Mouse (Mus musculus): ENCODE results near the gene Ciz1. TPM values are rescaled to one million over a fixed set of nuclear protein-coding genes. Genes with fewer than 3 reads are reported as not detected.

Gene Ciz1
- total RNA-seq, 2 experiments from 2014 or later = 29.3 to 30.0 TPM

- no peak for DNase-seq
- intact Hi-C loops (cut with DNase I; ENCODE audit: low total_unique reads) = no loop called here
These were observed 33.2 kb upstream of the Ciz1 start for GRCm38 (mm10) chr2:32318709-32319585.

DNA sequence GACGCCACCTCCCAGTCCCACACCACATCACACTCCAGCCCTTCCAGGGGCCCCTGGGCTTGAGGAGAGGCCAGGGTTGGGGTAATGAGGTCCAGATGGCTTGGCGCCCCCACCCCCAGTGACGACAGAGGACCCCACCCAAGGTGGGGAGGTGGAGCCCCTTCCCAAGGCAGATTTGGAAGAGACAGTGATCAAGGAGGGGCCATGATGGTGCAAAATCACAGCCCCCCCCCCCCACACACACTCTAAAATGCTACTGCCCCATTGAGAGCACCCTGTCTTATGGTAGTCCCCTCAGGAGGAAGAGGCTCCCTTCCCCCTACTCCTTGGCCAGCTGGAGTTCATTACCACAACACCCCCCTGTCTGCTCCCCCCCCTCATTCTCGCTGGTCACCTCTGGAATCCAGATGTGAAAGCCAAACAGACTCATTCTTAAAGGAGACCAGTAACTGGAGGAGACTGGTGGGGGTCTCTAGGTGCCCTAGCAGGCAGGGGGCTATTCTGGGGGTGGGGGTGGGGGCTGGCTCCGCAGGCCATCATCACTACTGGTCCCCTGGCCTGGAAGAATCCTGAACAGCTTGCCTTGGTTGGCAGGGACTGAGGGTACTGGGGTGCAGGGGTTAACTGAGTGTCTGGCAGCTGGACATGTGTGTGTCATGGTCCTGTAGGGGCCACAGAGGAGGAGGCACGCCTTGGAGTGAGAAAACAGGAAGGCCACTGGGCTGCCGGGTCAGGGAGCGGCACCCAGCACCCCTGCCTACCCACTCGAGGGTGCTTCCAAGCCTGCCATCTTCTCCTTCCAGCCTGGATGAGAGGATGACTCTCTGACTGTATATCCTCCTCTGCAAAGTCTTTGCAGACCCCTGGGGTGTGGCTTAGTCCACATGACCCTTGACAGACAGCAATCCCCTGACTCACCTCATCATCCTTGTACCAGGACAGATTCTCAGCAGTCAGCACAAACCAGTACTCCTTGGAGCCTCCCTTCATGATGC, 32.2 kb upstream of the Ciz1 start:
- intact Hi-C loops (cut with DNase I; ENCODE audit: low total_unique reads) = no loop called here
- DNase-seq = peak; percentile 78

DNA sequence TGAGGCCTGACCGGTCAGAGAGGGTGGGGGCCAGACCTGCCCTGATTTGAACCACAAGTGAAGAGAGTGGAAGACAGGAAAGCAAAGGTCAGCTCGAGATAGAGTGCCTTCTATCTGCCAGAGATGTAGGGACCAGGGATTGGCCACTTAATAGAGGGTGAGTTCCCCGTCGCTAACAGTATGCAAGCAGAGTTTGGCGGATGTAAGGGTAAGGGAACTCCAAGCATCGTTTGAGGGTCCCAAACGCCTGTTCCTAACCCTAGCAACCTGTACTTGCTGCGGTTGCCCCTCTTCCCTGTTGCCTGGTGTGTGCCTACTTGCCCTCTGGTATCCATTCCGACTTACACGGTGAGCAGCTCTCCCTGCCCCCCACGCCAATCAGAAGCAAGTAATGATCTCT, 31.4 kb upstream of the Ciz1 start:
- DNase-seq = no peak
- intact Hi-C loops (cut with DNase I; ENCODE audit: low total_unique reads) = no loop called here

DNA sequence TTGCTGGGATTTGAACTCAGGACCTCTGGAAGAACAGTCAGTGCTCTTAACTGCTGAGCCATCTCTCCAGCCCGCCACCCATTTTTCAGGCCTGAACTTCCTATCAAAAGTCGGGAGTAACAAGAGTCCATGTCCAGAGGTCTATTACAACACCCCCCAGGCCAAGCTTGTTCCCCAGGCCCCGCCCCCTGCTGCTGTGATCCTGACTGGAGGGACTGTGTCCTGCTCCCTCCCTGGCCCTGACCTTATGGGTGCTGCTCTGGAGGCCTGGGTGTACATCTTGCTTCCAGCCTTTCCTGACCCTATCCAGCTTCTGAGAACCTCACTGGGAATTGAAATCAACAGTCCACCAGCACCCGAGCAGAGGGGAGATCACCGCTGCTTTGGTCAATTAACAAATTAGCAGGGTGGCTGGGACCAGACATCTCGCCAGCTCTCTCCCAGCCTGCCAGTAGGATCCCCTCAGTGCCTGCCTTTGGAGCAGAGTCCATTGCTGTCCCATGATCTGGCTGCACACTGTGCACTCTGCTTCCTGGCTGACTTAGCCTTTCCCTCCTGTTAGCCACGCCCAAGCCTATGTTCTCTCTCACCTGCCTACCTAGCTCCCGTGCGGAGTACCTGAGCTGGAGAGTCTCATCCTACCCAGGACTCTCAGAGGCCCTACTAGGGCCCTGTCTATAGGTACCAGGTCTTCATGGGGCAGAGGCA, 30.4 kb upstream of the Ciz1 start:
- no peak for DNase-seq
- intact Hi-C loops (cut with DNase I; ENCODE audit: low total_unique reads) = no loop called here

DNA sequence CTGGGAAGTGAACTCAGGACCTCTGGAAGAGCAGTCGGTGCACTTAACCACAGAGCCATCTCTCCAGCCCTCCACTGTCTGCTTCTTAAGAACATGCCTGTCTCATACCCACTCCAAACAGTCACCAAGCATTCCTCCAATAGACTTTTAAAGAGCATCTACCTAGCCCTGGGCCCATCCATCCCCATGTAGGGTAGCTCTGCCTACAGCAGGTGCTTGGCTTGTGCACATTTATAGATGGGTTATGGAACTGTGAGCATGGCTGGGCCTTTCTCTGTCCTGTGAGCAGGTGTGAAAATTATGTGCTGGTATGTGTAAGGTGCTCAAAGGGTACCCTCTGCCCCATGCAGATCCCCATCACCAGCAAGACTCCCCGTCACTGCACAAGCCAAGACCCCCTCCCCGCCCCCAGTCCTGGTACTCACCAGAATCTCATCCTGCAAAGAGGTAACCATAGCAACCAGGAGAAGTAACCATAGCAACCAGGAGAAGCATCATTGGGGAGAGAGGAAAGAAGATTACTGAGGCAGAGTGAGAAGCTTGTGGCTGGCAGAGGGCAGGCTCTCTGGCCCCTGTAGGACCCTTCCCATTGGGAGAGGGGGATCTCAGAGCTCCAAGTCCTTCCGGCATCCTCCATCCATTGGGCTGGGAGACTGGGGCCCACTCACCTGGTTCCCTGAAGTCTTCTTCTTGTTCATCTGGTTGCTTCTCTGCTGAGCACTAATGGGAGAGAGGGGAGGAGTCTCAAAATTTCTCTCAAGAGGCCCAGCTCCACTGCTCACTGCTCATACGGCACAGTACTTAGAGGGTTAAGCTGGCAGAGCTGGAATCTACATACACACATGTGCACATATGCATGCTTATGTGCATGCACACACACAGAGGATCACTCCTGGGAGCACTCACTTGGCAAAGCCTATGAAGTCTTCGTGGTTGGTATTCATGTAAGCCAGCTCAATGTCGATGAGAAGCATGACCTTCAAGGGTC, 29.1 kb upstream of the Ciz1 start:
- intact Hi-C loops (cut with DNase I; ENCODE audit: low total_unique reads) = no loop called here
- DNase-seq = no peak

- DNase-seq = no peak
- intact Hi-C loops (cut with DNase I; ENCODE audit: low total_unique reads) = no loop called here
These were observed 27.8 kb upstream of the Ciz1 start for GRCm38 (mm10) chr2:32324322-32324721.

DNA sequence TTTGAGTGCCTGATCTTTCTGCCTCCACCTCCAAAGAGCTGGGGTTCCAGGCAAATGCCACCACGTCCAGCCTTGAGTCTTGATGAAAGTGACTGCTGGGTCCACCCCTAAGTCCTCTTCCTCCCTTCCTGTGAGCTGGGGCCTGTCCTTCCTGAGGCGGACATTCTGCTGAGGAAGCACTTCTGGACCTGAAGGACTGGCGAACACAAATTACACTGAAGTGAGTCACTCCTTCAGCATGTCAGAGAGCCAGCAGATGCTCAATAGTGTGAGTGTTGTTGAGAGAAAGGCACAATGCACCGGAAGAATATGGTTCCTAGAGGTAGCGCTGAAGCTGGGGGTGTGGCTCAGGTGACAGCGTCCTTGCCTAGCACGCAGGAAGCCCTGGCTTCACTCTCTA, 26.8 kb upstream of the Ciz1 start:
- DNase-seq = no peak
- intact Hi-C loops (cut with DNase I; ENCODE audit: low total_unique reads) = no loop called here

DNA sequence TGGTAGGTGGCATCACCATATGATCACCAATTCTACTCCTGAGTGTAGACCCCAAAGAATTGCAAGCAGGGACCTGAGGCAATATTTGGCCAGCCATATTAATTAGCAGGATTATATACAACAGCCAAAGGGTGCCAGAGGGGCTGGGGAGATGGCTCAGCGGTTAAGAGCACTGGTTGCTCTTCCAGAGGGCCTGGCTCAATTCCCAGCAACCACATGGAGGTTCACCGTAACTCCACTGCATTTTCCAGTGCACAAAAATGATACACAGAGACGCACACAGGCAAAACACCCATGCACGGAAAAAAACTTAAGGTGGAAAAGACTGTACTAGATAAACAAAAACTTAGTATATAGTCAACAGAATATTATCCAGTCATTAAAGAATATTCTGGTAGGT, 24.9 kb upstream of the Ciz1 start:
- DNase-seq = no peak
- intact Hi-C loops (cut with DNase I; ENCODE audit: low total_unique reads) = no loop called here

- intact Hi-C loops (cut with DNase I; ENCODE audit: low total_unique reads) = no loop called here
- DNase-seq = no peak
These were observed 23.1 kb upstream of the Ciz1 start for GRCm38 (mm10) chr2:32328911-32329460.

DNA sequence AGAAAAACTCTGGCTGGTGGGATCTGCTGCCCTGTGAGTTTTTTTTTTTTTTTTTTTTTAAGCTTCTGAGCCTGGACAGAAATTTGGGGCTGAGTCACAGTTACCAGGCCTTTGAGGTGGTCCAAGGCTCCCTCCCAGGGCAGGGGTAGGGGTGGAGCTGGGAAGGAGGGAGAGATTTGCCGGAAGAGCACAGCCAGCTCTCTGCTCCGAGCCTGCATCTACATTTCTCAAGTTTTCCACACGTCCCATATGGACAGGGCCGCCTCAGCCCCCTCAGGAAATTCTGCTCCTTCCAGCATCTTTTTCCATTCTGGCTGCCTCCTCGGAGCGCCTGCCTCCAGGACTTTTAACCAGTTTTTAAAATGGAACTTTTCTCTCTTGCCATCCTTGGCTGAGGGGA, 22.6 kb upstream of the Ciz1 start:
- intact Hi-C loops (cut with DNase I; ENCODE audit: low total_unique reads) = no loop called here
- DNase-seq = no peak

DNA sequence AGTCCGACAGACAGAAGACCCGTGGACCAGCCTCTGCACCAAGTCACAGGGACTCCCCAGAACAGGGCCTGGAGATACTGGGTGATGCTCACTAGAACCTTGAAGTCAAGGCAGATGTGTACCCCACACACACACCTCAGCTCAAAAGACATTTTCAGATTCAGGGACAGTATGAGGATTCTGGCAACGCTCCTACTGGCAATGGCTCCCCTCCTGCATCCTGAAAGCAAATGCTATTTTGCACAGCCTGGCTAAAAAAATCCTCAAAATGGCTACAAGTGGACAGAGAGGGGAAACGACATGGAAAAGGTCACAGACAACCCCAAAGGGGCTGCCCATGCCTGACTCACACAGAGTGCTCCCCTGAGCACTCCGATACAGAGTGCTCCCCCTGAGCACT, 20.0 kb upstream of the Ciz1 start:
- intact Hi-C loops (cut with DNase I; ENCODE audit: low total_unique reads) = no loop called here
- no peak for DNase-seq

GRCm38 (mm10) chr2:32335888-32336287, 16.2 kb upstream of the Ciz1 start:
- intact Hi-C loops (cut with DNase I; ENCODE audit: low total_unique reads) = no loop called here
- DNase-seq = no peak

GRCm38 (mm10) chr2:32339912-32340642, 12.1 kb upstream of the Ciz1 start:
- intact Hi-C loops (cut with DNase I; ENCODE audit: low total_unique reads) = no loop called here
- DNase-seq = no peak

GRCm38 (mm10) chr2:32340836-32341633, 11.1 kb upstream of the Ciz1 start:
- no peak for DNase-seq
- intact Hi-C loops (cut with DNase I; ENCODE audit: low total_unique reads) = no loop called here

DNA sequence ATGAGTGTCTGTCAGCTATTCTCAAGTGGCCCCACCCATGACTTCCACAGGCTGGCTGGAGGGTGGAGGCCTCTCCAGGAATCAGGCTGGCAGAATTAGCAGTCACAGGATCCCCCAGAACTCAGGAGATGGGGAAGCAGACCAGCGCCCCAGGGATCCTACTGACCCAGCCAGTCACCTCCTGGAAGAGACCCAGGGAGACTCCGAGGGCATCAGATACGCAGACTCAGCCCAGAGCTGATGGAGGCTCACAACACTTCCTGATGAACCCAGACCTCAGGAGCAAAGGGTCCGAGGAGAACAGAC, 10.5 kb upstream of the Ciz1 start:
- no peak for DNase-seq
- intact Hi-C loops (cut with DNase I; ENCODE audit: low total_unique reads) = no loop called here

DNA sequence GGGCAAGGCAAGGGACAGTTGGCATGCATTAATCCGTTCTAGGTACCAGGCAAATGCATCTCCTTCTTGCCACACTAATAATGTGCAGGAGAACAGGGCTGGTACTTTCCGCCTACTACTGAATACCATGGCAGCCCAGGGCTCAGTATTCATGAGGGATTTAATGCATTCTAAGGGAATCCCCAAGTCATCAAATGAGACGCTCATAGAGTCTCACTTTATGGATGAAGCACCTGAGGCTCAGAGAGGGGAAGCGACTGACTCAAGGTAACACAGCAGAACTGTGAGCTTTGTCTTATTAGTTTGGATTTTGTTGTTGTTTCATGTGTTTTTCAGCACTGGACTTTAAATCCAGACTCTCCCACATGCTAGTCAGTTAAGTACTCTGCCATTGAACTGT, 10.1 kb upstream of the Ciz1 start:
- intact Hi-C loops (cut with DNase I; ENCODE audit: low total_unique reads) = no loop called here
- no peak for DNase-seq
